13 mouse cellular contexts compared by ENCODE assay signal in the genomic region with DNA sequence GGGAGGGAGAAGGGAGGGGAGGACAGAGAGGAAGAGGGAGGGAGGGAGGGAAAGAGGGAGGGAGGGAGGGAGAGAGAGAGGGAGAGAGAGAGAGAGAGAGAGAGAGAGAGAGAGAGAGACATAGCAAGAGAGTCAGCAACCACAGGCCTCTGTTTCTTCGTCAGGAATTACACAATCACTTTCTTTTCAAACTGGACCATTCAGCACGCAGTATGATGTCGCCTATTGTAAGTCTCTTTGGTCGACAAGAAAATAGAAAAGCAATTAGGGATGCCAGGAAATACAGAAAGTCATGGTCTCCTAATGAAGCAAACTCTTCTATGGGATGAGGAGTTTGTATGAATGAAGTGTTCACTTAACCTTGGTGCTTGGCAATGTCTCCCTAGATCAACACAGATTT.
"Had no signal": no experiment of that assay in that cellular context is flagged by ENCODE, and none has a peak within 500 bp of the region (broad histone marks: within the 10 kb centered on the region; RNA-seq: fewer than 3 reads in every experiment).

No protein-coding gene starts in this region.

- H3K36me3 ChIP-seq: midbrain, embryonic 10.5 days; midbrain, embryonic 12.5 days; neural tube, embryonic 12.5 days had no signal

- H3K4me2 ChIP-seq: midbrain, embryonic 12.5 days; neural tube, embryonic 12.5 days had no signal

- H3K9me3 ChIP-seq: midbrain, embryonic 10.5 days; midbrain, embryonic 12.5 days; neural tube, embryonic 12.5 days had no signal

- H3K9ac ChIP-seq: liver, embryonic 14.5 days; lung, embryonic 14.5 days; midbrain, embryonic 12.5 days; neural tube, embryonic 12.5 days had no signal

- ATAC-seq: midbrain, embryonic 16.5 days had no signal

- DNase-seq: lung, adult 18-20 months; lung, embryonic 14.5 days; lung, postnatal 10 days; lung, postnatal 4 days; midbrain, embryonic 14.5 days; thymus, adult 18-20 months; thymus, postnatal 14 days; thymus, postnatal 36 days had no signal

- H3K27me3 ChIP-seq: midbrain, embryonic 12.5 days; neural tube, embryonic 12.5 days had no signal

- H3K27ac ChIP-seq: liver, embryonic 14.5 days; midbrain, embryonic 10.5 days; midbrain, embryonic 12.5 days; neural tube, embryonic 12.5 days had no signal

- H3K4me3 ChIP-seq: midbrain, embryonic 10.5 days; midbrain, embryonic 12.5 days; neural tube, embryonic 12.5 days had no signal
